Mouse (Mus musculus) gastrocnemius, postnatal 14 days (tissue): ENCODE data around the gene Pax2. TPM values are rescaled to one million over a fixed set of nuclear protein-coding genes. Genes with fewer than 3 reads are reported as not detected.
"Not testable (repeated sequence)": the region's sequence is repeated elsewhere in the genome, so short reads cannot be mapped to it uniquely, and the experiment has no call there.

Experiments
- DNase-seq: peaks from one replicate; pipeline ENCODE4 v3.0.0; 2021; ENCODE audit warnings: mixed read lengths
- intact Hi-C: fragments of 180-260 bp; cut with DNase I; formaldehyde crosslinking; loops from one replicate; pipeline ENCODE4 v1.15.1; 2025; ENCODE audit warnings: low total_unique reads
- total RNA-seq, 2 experiments: library from RNA; stranded (reverse); gene quantifications; 2 replicates each; pipeline ENCODE4 v1.2.3; 2021

The Pax2 gene
- total RNA-seq, 2 experiments from 2014 or later = not detected

DNA sequence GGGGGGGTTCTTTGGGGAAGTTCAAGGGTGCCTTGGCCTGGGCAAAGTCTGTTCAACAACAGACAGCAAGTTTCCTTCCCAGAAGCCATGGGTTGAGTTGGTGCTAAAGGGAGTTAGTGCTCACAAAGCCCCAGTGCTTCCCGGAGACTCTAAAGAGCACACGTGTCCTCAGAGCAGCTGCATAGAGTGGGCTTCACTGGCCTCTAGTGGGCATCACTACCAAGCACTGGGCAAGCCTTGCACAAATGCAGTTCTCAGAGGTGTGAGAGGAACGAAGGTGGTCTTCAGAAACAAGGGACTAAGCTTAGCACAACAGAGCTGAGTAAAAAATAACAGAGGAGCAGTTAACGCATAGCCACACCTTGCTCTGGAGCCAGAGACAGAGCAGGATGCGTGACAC, 66.5 kb downstream of the Pax2 start:
- no peak for DNase-seq
- intact Hi-C loops = no loop called here

DNA sequence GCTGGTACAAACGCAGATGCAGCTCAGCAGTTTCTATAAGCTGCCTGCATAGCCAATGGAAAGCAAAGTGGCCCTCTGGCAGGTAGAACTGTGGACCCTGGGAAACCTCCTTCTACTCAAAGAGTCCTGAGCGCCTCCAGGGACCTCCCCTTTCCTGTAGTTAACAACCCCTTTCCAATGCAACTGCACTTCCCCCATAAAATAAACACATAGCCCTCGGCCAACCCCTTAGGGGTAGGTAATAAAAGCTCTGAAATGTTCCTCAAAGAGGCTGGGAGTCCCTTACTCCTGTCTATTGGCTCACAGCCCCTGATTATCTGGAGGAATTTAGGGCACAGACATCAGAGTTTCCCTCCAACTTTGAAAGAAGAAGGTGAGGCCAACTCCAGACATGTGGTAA, 67.8 kb downstream of the Pax2 start:
- intact Hi-C loops = no loop called here

DNA sequence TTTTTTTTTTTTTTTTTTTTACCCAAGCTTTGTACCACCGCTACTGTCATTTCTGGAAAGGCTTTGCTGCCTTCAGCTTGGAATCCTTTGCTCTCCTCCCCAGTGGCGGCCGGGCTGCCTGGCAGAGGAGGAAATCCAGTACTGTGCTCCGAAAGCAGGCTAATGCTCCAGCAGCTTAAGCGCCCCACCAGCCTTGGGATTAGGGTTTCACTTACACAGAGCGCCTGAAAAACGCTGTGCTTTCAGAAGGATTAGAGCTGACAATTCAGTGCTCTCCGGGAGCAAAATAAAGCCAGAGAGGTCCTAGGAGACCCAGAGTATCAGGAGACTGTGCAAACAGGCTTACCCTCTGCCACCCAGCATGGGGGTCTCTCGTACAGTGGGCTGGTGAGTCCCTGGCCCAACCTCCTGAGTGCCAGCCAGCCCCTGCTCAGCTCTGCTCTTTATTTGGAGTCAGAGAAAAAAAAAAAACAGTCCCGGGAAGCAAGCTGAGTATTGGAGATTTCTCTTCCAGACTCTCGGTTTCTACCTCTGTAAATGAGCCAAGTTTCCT, 69.4 kb downstream of the Pax2 start:
- DNase-seq = no peak
- intact Hi-C loops = no loop called here

More for the DNA sequence above, 67.8 kb downstream of the Pax2 start:
- DNase-seq = no peak

DNA sequence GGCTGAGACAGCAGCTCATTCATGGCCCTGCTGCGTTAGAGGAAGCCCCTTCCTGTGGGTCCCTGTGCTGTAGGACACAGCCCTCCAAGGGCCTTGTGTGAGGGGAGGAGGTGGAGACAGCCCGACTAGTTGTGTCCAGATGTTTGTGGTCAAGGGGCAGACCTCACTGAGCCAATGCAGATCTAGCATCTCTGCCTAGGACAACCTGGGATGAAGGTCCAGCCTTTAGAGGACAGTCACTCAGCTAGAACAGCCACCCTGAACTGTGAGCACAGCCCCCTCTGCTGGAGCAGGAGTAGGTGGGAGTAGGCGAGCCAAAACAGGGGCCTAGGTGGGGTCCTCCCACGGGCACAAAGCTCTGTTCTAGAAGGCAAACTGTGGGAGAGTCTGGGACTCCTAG, 70.0 kb downstream of the Pax2 start:
- DNase-seq = no peak
- intact Hi-C loops = no loop called here

DNA sequence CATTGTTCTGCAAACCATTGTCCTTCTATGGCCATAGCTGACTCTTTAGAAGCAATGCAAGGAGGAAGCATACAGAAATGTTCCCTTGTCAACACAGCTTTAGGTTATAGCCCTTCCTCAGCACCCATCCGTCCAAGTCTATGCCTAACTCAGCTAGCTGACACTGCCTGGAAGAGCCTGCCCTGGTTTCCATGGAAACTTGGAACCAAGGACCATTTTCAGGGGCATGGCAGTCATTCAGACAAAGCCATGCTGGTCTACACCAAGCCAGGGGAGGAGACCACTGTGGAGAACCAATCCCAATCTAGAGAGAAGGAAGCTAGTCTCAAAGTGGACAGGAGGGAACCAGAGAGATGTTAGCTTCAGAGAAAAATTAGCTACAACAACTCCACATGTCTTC, 77.5 kb downstream of the Pax2 start:
- DNase-seq = no peak
- intact Hi-C loops = no loop called here

DNA sequence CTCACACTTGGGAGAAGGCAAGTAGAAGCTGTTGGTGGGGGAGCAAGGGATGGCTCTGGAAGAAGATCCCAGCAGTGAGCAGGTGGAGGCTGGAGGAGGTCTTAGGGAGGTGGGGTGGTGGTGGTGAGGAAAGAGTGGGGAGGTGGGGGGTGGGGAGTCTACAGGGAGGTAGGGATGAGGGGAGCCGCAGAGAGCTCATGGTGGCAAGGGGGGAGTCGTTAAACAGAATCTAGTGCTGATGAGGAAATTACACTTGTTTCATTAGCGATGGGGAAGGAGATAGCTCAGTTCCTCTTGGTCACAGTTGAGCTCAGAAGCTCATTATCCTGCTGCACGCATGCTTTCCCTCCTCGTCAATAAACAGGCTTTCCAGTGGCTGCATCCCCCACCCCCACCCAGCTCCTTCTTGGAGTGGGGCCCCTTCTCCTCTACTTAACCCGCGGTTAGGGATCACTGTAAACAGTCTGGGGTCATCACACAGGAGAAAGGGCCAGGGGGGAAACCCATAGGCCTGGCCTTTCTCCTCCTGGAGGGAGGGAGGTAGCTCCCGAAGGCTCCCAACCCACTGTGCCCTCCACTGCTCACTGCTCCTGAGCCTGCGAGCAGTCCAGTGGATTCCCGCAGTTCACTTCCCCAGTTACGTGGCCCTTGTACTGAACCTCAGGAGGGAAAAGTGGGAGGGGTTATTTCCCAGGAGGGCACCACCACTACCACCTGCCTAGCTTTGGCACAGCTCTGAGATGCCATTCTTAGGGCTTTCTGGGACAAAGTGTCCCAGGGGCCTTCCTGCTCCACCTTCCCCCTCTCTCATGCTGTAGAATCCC, 78.6 kb downstream of the Pax2 start:
- no peak for DNase-seq
- intact Hi-C loops = no loop called here

DNA sequence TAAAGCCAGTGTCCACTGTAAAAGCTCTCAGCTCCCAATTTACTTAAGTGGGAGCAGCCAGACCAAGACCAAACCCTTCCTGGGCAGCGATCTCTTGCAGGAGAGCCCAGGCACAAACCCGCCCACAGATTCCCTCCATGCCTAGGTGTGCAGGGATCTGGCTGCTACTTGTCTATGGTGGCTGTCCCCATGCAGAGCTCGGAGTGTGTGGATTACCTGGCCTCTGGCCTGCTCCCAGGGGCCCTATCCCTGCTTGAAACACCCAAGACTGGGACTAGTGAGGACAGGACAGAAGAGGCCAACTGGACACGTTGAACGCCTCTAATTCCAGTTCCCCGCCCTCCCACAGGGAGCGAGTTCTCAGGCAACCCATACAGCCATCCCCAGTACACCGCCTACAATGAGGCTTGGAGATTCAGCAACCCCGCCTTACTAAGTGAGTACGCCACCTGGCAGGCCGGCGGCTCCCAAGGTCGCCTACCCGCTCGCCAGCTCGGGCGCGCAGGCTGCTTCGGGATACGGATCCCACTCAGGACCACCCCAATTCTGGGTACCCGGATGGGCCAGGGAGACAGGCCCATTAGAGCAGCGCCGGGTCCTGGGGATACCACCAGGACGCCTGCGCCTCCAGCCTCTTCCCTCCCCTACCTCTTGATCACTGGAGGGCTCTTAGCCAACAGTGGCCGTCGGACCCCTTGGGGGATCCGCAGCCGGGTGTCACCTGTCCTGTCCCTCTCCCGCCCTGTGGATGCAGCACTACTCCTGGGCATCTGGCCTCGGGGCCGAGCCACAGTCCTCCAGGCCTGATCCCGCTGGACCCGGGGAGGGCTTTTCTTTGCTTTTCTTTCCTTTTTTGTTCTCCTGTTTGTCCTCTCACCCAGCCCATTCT, 79.4 kb downstream of the Pax2 start:
- no peak for DNase-seq

DNA sequence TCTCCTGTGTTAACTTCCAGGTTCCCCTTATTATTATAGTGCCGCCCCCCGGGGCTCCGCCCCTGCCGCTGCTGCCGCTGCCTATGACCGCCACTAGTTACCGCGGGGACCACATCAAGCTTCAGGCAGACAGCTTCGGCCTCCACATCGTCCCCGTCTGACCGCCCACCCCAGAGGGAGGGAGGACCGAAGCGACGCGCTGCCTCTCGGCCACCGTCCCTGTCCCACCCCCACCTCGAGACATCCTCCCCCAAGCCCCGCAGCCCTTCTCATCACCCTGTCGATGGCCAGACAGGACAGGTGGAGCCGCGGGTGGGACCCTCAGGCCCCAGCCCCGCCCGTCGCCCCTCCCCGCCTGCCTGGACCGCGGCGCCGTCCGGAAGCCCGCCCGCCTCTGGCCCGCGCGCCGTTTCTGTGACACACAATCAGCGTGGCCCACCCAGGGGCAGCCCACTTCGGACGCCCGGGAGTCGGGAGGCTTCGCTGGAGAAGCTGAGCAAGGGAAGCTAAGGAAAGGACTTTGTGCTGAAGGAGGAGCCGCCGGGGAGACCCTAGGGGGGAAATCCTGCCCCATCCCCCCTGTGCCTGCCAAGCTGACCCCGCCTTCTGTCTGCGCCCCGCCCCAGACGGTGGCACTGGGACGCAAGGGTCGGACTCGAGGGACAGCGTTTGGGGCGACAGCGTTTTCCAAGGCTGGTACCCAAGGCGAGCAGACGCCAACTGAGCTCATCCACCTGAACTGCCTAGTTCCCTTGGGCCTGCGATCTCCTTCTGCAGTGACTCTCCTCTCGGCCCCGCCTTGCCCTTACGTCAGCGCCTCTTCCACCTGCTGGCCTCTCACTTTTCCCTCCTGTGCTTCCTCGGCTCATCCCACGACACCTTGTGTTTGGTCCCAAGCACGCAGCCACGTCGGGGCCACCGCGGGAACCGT, 80.4 kb downstream of the Pax2 start:
- intact Hi-C loops = no loop called here
- DNase-seq = no peak

More for the DNA sequence above, 79.4 kb downstream of the Pax2 start:
- intact Hi-C loops = no loop called here

DNA sequence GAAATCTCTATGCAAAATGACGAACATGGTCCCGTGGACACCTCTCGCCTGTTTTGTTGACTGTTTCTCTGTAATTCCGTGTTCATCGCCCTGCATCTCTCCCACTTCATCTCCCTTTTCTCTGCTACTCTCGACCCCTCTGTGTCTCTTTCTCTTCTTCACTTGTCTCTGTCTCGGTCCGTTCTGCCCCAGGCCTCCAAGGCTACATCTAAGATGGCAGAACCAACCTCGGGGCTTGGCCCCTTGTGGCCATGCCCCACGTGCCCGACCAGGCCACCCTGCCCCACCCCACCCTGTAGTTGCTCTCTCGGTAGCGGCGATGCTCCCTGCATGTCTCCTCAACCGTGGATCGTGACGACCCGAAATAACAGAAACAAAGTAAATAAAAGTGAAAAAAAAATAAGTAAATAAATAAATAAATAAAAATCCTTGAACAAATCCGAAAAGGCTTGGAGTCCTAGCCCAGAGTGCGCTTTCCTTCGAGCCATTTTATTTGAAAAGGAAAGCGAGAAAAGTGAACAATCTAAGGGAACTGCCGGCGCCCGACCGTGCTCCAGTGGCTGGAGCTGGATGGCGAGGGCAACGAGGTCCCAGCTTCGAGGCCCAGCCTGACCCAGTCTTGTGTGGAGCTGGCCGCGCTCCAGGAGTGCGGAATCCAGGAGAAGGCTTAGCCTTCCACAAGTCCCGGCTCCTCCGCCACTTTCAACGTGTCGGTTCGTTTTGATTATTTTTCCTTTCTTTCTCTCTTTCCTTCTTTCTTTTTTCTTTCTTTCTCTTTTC, 81.8 kb downstream of the Pax2 start:
- no peak for DNase-seq
- intact Hi-C loops = no loop called here

DNA sequence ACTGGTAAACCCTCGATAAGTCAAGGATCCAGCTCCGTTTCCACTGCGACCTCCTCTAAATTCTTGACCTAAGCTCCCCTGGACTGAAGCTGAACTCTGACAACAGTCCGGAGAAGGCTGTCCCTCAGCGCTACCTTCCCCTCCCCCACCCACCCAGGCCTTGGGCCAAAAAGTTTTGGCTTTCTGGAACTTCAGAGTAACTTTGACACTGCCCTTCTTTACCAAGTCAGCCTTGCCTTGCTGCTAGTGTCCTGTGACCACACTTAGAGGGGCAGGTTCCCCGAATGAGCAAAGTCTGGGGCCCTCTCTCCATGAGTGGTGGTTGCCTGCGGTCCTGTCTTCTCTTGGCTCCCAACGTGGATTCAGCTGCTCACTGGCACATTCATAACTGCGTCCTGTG, 82.5 kb downstream of the Pax2 start:
- intact Hi-C loops = no loop called here
- no peak for DNase-seq

DNA sequence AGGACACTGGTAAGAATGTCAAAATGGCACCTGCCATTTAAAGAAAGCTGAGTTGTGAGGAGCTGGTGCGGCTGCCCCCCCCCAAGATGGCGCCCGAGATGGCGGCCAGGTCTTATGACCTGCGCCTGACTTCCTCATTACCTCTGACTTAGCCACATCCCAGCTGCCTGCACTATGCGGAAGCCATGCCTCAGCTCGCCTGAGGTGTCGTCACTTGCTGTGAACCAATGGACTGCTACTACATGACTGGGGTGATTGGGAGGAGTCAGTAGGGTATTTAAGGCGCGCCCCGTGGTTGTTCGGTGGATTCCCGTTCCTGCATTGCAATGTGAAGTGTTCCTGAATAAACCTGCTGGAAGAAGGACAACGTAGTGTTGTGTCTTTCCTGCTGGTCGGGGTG, 86.8 kb downstream of the Pax2 start:
- DNase-seq = not testable (repeated sequence)

DNA sequence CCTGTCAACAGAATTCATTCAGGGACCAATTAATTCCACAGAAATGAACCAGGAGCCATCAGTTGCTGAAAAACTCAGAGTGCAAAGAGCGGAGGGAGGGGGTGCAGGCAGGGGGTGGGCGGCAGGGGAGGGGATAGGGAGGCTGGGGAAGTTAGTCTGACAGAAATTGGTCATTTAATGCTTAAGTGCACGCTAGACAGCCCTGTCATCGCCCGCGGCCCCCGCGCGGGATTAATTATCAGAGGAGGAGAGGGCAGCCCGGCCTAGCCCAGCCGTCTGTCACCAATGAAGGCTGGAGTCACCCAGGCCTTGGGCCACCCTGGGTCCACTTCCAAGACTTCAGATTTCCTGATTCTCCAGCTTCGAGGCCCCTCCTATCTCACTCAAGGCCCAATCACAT, 93.6 kb downstream of the Pax2 start:
- no peak for DNase-seq
- intact Hi-C loops = no loop called here

More for the DNA sequence above, 86.8 kb downstream of the Pax2 start:
- intact Hi-C loops = not testable (repeated sequence)

DNA sequence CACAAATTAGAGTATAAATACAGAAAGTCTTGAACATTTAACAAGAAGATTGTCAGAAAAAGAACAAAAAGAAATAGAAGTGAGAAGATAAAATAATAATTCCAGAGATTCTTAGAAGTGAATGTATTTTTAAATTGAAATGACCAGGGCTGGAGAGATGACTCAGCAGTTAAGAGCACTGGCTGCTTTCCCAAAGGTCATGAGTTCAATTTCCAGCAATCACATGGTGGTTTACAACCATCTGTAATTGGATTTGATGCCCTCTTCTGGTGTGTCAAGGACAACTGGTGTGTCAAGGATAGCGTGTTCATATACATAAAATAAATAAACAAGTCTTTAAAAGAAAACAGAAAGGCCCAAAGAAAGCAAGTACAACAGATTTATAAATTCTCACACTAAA, 102.8 kb downstream of the Pax2 start:
- DNase-seq = no peak
- intact Hi-C loops = no loop called here

DNA sequence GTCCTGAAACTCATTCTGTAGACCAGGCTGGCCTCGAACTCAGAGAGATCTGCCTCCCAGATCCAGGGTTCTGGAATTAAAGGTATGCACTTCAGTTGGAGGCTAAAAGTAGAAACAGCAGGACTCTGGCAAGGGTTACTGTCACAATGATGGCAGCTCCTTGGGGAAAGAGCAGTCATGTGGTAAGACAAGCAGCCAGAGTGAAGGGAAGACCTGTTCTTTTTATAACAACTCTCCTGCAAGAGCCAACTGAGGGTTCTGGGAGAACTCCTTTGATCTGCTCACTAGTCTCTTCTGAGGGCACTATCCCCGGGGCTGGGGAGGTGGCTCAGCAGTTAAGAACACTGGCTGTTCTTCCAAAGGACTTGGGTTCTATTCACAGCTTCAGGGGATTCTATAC, 112.9 kb downstream of the Pax2 start:
- intact Hi-C loops = no loop called here
- no peak for DNase-seq

DNA sequence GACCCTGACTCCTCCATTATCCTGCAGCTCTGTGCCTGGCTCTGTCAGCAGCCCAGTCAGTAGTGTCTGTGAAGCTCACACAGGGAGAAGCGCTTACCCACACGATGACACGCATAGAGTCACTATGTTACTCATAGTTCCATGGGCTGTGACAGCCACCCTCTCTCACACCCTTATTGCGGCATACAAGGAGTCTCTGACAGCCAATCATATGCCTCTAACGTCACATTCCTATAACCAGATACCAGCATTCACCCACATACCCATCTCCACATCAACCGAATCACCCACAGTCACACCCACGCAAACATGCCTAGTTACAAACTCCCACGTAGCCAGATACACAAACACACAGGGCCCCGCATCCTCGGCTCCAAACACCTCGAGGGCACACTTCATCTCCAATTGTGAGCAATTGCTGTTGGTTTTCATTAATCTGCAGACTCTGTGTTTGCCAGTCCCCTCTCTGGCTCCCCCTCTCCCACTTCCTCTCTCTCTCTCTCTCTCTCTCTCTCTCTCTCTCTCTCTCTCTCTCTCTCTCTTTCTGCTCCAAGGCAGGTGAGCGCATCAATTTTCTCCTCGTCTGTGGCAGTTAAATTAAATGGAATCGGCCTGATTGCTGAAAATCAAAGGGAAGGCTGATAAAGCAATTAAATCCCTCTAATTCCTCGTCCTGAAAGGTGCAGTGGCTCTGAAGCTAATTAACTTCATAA, 118.5 kb downstream of the Pax2 start:
- DNase-seq = no peak
- intact Hi-C loops = no loop called here

DNA sequence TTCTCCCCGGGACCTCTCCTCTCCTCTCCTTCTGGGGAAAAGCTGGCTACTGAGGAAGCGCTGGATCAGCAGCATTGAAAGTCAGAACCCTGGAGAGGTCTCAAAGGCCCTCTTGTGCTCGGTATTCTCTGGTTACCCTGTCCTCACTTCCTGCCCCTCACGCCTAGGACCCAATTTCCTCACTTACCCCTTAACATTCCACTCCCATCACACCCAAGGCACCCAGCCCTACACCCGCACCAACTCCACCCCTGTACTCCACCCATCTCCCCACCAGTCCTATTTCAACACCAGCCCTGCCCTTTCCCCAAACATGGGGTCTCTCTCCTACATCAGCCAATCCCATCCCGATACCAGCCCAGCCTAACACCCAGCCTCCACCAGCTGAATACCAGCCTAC, 119.1 kb downstream of the Pax2 start:
- no peak for DNase-seq
- intact Hi-C loops = no loop called here

DNA sequence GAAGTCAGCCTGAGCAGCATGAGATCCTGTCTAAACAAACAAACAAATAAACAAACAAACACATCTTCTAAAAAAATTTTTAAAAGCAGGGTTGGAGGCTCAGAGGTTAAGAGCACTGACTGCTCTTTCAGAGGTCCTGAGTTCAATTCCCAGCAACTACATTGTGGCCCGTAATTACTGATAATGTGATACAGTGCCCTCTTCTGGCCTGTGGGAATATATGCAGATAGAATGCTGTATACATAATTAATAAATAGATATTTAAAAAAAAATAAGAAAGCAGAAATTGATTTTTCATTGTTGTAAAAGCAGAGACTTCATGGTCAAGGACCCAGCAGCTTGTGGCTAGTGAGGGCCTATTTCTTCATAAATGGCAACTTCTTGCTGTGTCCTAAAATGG, 119.9 kb downstream of the Pax2 start:
- DNase-seq = no peak
- intact Hi-C loops = no loop called here

DNA sequence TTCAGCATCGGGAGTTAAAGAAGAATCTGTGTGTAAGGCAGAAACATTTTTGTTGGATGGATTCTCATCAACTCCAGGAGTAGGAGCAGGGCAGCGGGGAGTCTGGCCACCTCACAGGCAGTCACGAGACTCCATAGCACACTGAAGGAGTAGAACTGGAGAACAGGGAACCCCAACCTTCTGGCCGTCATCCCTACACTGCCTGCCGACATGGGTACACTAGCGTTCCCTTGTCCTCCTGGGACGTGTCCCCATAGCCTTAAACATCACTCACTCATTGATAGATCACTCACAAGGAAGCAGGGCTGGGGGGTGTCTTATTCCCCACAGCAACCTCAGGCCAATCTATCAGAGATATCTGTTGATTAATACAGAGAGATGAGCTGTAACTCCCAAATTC, 120.7 kb downstream of the Pax2 start:
- DNase-seq = no peak
- intact Hi-C loops = no loop called here
